Mouse (Mus musculus): ENCODE results near the gene Zfp708.
"Not testable (repeated sequence)": the region's sequence is repeated elsewhere in the genome, so short reads cannot be mapped to it uniquely, and the experiment has no call there.

Zfp708 gene

DNA sequence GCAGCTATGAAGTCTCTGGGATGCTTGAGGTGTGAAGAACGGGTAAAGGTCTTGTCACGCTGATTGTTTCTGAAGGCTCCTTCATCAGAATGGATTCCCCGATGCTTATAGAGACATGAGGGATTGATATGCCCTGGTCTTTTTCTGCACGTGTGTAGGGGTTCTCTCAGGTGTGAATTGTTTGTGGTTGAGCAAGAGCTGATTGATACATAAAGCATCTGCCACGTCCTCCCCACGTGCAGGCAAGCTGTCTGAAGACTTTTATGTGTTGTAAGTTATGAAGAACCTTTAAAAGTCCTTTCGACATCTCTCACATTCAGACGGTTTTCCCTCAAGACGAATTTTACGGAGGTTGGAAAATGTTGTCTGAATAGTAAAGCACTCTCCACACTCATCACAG is at the start of gene Zfp708:
Gene Zfp708, minus strand, starts transcription at position 101 of the 400 bp plus-strand sequence.
- DNase-seq: no peak

DNA sequence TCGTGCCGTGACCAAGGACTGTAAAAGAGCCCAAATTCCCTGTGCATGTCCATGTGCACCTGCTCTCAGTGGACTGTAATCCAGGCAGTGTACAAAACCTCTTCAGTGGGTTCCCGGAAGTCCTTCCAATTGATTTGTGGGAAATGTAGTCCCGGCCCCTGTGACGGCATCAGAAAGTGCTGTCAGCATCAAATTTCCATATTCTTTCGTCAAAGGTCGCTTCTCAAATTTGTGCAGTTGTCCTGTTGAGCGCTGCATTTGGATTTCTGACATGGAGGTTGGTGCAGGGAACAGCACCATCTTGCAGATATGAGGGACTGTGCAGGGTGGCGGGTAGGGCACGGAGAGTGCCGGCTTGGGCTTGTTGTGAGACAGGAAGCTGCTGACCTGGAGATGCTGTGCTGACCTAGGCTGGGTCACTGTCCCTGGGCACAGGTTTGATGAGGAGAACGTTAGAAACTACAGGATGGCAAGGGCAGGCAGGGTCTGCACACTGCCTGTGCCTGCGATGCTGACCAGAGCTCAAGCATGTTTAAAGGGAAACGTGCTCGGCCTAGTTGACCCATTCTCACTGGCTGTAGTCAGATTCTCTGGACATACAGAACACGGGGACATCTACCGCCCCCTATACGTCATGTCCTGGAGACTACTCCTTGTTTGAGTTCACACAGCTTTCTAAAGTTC is 30.4 kb upstream of the Zfp708 start:
- peak; percentile 94 for DNase-seq

DNA sequence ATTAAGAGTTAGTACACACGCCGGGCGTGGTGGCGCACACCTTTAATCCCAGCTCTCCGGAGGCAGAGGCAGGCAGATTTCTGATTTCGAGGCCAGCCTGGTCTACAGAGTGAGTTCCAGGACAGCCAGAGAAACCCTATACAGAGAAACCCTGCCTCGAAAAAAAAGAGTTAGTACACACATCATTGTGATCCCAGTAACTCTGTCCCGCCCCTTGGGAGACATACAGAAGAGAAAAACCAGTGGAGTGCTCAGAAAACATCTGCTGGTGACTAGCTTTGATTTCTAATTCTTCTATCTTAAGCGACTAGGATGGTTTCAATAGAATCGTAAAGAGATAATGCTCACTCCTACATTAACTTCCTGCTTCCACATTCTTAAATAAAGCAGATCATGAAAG is 29.7 kb upstream of the Zfp708 start:
- DNase-seq: not testable (repeated sequence)

DNA sequence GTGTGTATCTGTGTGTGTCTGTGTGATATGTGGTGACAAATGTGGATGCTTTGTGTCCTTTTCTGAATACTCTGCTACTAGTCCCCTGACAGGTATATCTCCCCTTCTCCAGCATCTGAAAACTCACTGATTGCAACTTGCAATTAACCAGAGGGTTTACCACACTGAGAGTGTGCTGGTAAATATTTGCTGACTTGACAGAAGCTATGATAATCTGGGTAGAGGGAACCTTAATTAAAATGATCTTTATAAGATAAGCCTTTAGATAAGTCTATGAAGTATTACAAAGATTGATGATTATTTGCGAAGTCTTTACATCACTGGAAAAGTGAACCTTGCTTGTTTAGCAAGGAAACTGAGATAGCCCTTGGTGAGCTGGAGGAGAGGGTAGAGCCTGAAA is 26.7 kb upstream of the Zfp708 start:
- no peak for DNase-seq

DNA sequence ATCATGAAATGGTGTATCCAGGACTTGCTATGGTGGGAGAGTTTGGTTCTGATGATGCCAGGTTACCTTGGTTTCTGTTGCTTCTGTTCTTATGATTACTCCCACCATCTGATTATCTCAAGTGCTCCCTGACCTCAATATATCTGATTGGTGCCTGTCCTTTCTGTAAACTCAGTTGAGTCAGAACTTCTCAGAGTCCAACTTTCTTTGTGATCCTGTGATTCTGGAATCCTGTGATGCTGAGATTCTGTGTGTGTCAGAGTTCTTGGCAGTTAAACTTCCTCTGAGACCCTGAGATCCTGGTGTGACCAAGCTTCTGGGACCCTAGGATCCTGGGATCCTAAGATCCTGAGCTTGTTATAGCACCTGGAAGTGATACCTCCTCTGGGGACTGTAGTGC is 23.6 kb upstream of the Zfp708 start, which contains the start of gene Zfp759:
Gene Zfp759, plus strand, starts transcription at position 301 of the 400 bp plus-strand sequence.
- DNase-seq: not testable (repeated sequence)

DNA sequence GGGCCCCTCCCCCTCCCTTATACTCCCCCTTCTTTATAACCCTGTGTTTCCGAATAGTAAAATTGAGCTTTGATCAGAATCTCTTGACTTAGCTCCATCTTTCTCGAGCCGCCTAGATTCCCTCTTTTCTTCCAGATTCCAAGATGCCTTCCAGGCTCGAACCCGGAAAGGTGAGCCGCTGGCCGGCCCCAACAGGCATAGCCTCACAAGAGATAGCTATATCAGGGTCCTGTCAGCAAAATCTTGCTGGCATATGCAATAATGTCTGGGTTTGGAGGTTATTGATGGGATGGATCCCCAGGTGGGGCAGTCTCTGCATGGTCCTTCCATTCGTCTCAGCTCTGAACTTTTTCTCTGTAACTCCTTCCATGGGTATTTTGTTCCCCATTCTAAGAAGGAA is 18.4 kb upstream of the Zfp708 start, which contains the start of gene Rslcan18:
Gene Rslcan18, minus strand, starts transcription at position 101 of the 400 bp plus-strand sequence.
- not testable (repeated sequence) for DNase-seq

DNA sequence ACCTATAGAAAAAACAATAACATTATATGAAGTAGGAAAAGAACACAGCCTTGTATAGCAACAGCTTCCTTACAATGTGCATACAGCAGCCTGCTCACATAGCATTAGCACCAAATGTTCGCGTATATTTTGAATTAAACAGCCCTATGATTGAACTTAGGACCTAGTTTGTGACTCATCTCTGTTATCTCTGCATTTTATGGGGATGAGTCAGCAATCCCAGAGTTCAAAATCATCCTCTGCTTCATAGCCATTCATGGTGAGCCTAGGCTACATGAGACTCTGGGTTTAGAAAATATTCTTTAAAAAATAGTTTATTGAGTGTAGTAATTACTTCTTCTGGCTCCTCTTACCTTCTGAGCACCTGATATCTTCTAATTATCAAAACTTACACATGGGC is 15.5 kb upstream of the Zfp708 start:
- DNase-seq: no peak

DNA sequence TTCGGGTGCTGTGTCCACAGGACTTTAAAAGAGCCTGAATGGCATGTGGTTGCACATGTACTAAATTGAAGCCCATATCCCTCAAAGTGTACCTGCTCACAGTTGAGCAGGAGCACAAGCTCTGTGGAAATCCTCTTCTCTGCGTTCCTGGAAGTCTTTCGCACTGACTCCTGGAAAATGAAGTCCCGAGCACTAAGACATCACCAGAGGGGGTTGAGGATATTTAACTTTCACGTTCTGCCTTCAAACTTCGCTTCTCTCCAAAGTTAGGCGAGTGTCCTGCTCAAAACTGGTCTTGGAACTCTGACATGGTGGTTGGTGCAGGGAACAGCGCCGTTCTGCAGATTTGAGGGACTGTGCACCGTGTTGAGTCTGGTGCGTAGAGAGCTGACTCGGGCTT is 14.3 kb upstream of the Zfp708 start:
- DNase-seq: peak; percentile 43

DNA sequence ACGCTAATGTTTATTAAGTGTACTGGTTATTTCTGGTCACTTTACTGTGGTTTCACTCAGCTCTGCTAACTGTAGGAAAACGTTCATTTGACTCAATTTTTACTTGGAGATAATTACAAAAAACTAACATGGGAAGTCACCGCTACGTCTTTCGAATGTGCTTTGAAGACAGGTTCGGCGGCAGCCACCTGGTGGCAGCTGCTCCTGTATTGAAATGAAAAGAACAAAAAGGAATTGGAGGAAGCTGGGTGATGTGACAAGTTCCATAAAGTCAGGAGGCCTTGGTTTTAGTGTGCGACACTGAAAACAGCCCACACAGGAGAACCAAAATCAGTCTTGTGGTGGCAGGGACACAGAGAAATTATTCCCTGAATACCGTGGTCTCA is 11.0 kb upstream of the Zfp708 start:
- DNase-seq: no peak

DNA sequence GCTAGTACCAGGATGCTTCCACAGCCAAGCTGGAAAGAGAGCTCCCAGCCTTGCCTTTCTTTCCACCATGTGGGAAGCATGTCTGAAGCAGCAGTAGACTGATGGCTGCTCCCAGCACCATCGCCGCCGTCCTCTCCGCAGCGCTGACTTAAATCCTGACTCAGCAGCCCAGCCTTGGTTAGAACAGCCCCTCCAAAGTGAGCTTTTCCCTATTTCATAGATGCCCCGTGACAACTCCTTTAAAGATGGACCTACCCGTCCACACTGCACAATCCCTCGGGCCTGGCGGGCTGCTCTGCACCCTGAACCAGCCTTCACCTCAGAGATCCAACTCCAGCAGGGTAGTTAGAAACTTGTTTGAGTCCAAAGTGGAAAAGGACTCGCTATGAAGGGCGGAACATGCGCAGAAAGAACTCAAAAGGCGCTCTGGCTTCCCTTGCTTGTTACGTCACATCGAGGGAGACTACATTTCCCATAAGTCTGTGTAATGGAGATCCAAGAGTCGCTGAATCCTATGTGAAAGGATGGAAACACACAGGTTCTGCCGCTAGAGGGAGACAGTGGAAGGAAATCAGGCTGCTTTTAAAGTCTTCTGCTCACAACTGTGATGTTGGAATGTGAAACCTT is 10.5 kb upstream of the Zfp708 start, which contains the start of gene Gm28557:
Gene Gm28557, minus strand, starts transcription at position 411 of the 627 bp plus-strand sequence.
- DNase-seq: peak; percentile 99

DNA sequence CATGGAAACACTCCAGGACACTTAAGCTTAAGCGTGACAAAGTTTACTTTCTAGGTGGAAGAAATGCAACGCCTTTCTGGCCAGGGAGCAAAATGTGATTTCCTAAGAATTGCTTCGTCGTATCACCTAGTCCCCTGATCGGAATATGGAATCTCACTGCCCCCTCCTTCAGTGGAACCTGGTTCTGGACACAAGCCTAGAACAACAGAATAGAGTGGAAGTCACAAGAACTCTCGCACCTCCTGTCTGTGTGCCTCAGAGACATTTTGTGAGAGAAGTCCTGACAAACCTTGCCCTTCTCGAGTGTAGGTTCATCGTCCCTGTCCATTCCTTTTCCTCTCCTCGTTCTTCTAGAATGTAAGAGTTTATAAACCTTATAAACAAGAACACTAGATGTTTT is 9.9 kb upstream of the Zfp708 start:
- DNase-seq: no peak

DNA sequence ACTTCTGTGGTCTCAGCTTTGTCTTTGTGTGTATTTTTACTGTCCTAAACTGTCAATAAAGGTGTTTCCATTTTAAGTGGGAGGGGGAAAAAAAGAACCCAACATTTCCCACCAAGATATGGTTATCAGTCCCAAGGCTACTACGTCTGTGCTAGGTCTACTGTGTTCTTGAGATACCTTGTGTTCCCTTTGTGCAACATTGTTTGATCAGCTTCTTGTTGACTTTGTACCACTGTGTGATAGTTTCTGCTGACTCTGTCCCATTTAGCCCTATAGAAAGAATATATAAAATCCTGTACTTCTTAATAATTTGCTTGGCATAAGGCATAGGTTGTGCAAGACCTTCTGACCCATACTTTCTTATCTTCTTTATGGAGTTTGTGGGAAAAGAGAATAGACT is 7.6 kb downstream of the Zfp708 start:
- no peak for DNase-seq

DNA sequence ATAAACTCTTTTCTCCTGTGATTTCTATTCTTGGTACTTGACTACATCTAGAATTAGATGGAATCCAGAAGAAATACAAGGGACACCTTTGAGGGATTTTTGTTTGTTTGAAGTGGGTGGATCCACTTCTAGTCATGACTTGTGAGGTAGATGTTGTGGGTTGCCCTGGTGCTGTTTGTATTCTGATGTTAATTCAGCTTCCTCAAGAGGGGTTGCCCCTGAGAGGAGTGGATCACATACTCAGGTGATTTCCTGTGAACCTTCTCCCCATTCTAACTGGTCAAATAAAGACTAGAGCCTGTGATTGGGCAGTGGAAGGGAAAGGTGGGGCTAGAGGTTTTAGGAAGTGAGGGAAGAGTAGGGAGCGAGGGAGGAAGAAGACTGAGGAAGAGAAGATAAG is 15.8 kb downstream of the Zfp708 start:
- peak; percentile 37 for DNase-seq

DNA sequence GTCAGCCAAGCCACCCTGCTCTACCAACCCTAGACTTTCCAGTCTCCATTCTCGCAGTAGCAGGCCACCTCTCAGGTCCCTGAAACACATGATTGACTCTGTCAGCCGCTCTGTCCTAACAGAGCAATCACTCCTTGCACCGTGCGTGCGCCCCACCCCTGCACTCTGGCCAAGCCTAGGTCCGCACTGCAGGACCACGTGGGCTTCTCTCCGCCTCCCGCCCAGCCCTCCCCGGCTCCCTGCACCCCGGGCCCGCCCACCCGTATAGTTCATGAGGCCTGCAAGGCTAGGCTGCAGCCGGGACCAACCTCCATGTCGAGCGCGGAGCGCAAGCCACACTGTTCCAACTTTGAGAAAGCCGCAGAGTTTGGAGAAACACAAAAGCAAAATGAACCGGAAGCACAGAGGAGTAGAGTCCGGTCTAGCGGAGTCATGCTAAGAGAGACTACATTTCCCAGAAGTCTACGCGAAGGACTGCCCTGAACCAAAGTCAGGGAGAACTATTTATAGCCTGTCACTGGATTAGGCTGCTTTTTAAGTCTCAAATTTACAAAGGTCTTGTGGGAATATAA is 16.5 kb downstream of the Zfp708 start:
- peak; percentile 86 for DNase-seq

DNA sequence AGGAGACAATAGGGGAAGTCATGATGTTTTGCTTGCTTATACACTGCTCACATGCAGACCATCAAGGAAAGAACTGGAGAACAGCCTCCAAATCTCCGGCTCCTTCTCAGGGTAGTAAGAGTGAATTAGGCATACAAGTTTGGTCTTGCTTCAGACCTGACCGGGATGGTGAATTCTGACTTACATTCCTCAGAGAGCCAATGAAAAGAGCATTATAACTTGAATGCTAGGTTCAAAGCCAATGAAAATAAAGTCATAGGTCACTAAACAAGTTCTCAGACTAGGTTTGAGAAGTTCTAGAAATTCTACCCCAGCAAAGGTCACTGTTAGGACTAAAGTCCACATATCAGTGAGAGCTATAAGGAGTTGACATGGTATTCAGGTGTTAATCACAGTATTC is 20.5 kb downstream of the Zfp708 start:
- no peak for DNase-seq

DNA sequence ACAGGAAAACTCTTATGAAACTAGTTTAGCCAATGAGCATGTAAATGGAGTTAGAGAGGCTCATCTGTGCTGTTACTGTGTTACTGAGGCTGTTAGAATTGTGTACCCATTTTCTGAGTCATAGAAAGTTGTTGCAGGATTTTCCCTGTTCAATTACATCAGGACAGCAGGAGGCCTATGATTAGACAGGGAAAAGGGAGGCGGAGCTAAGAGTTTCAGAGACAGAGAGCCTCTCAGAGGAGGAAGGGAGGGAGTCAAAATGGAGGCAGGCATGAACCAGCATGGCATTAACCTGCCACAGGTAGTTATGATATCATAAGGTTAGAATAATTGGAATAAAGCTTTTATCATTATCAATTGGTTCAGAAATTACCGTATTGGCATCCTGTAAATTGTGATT is 25.0 kb downstream of the Zfp708 start:
- DNase-seq: no peak

DNA sequence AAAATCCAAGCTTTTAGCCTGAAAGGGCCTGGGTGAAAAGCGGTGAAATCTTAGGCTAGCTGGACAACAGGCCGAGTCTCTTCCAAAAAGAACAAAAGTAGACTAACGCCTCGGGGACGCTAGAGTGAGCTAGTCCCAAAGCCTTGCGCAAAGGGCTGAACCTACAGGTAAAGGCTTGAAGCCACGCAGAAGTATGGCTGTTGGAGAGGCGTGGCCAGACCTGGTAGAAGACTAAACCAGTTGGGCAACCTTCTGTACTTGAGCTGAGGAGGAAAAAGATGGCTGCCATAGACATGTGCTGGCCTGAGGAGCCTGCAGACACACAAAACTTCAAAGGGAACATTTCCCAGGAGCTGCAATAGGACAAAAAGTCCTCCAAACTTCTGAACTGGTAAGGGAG is 32.4 kb downstream of the Zfp708 start:
- no peak for DNase-seq

DNA sequence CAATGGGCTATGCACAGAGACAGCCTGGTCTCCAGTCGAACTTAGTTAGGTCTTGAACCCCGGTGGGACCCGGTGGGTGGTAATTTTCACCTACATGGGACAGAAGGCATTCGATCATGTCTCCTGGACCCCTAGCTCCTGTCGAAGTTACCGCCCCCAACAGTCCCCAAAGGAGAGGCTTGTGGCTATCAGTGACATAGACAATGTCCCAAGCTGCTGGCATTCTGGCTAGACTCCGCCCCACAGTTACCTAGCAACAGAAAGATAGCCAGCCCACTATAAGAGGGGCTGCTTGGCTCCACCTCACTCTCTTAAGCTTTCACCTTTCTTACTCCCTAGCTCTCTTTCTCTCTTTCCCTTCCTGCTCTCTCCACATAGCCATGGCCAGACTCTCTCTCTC is 35.3 kb downstream of the Zfp708 start:
- no peak for DNase-seq

DNA sequence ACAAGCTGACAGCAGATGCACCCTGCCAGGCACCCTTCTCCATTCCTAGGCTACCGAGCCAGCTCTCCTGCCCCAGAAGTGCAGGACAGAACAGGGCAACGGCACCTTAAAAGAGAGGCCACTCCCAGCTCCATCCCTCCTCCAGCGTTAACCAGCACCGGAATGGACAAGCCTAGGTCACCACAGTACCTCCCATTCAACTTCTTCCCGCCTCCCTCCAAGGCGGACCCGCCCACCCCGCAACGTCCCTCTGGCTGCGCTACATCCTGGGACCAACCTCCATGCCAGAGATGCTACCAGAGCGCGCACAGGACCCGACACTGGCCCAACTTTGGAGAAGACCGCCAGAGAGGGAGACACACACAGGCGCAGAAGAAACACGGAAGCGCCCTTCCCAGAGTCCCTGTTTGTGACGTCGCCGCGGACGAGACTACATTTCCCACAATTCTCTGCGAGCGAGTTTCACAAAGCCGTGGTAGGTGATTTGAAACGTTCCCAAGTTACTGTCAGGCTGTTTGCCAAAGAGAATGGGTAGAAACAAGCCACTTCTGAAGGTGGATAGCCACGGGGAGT is 36.9 kb downstream of the Zfp708 start, which contains the start of gene Zfp712:
Gene Zfp712, minus strand, starts transcription at position 385 of the 573 bp plus-strand sequence.
- peak; percentile 99 for DNase-seq

DNA sequence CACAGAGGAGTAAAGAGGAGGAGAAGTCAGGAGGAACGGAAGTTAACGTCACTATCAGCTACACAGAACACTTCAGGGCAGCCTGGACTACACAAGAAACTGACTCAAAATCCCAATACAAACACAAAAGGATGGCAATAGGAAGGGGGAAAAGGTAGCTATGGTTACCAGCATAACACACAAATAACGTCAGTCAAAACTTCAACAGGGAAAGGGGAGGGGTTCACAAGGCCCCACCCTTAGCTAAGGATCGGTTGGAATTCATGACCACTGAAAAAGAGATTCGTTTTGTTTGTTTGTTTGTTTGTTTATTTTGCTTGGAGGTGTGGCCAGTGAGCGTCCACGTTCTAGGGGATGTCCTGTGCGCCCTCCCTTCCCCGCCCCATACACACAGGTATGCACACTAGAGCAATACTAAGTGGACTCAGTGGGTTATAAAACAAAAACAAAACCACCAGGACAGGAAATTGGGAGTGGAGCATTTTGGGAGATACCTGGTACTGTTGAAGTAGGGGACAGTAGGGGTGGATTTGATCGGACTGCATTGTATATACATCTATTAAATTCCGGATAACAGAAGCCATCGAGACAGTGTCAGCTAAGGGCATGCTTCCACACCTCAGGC is 37.5 kb downstream of the Zfp708 start:
- DNase-seq: peak; percentile 35
